Mouse (Mus musculus): ENCODE data around the gene Duoxa2. TPM values are rescaled to one million over a fixed set of nuclear protein-coding genes. Genes with fewer than 3 reads are reported as not detected.

The Duoxa2 gene
- polyA plus RNA-seq, 1 experiment from 2014 or later, result not detected

- ATAC-seq (replicated peaks; ENCODE audit: insufficient number of reproducible peaks, low FRiP score, low TSS enrichment), result no peak
- WGBS (ENCODE audit: insufficient replicate concordance), result 10% methylated on average over 7 of the region's 7 CpGs
- Histone ChIP-seq H3K36me3 (ENCODE audit: control insufficient read depth, insufficient read depth, low read length) (no peaks in the 10 kb centered on the region), H3K27ac (ENCODE audit: low read depth, low read length) (no peak overlapping the region), H3K4me1 (ENCODE audit: control insufficient read depth, insufficient read depth, low read length) (peaks cover 10% of the 10 kb centered on the region), H3K9me3 (replicated peaks; ENCODE audit: control insufficient read depth, low read length) (no peaks in the 10 kb centered on the region), H3K4me2 (no peak overlapping the region), H3K4me3 (ENCODE audit: low read depth, low read length) (no peak overlapping the region), H3K27me3 (ENCODE audit: control insufficient read depth, insufficient read depth, low read length) (peaks cover 83% of the 10 kb centered on the region), H3K9ac (ENCODE audit: low read depth, low read length) (no peak overlapping the region)
Measured at GRCm38 (mm10) chr2:122294916-122295315, 3.8 kb upstream of the Duoxa2 start.

- ATAC-seq (replicated peaks; ENCODE audit: insufficient number of reproducible peaks, low FRiP score, low TSS enrichment), result no peak
- Histone ChIP-seq H3K4me3 (ENCODE audit: low read depth, low read length) (peak overlapping the region; percentile 27), H3K4me1 (ENCODE audit: control insufficient read depth, insufficient read depth, low read length) (peaks cover 18% of the 10 kb centered on the region), H3K27me3 (ENCODE audit: control insufficient read depth, insufficient read depth, low read length) (peaks cover 95% of the 10 kb centered on the region), H3K4me2 (peak overlapping the region; percentile 51), H3K36me3 (ENCODE audit: control insufficient read depth, insufficient read depth, low read length) (no peaks in the 10 kb centered on the region), H3K27ac (ENCODE audit: low read depth, low read length) (no peak overlapping the region), H3K9ac (ENCODE audit: low read depth, low read length) (no peak overlapping the region), H3K9me3 (replicated peaks; ENCODE audit: control insufficient read depth, low read length) (no peaks in the 10 kb centered on the region)
- 2% methylated on average over 35 of the region's 35 CpGs for WGBS (ENCODE audit: insufficient replicate concordance)
Measured at GRCm38 (mm10) chr2:122297271-122298095, 1.2 kb upstream of the Duoxa2 start.

- H3K27me3 ChIP-seq (ENCODE audit: control insufficient read depth, insufficient read depth, low read length), result peaks cover 92% of the 10 kb centered on the region
- no peaks in the 10 kb centered on the region for H3K36me3 ChIP-seq (ENCODE audit: control insufficient read depth, insufficient read depth, low read length)
- H3K27ac ChIP-seq (ENCODE audit: low read depth, low read length), result no peak within 1 kb of the TSS
- no peak for ATAC-seq (replicated peaks; ENCODE audit: insufficient number of reproducible peaks, low FRiP score, low TSS enrichment)
- no peaks in the 10 kb centered on the region for H3K9me3 ChIP-seq (replicated peaks; ENCODE audit: control insufficient read depth, low read length)
- no peak within 1 kb of the TSS for H3K9ac ChIP-seq (ENCODE audit: low read depth, low read length)
- peak within 1 kb of the TSS; percentile 61 for H3K4me2 ChIP-seq
- WGBS (ENCODE audit: insufficient replicate concordance), result 4% methylated on average over 13 of the region's 13 CpGs
- H3K4me3 ChIP-seq (ENCODE audit: low read depth, low read length), result peak within 1 kb of the TSS; percentile 34
- peaks cover 18% of the 10 kb centered on the region for H3K4me1 ChIP-seq (ENCODE audit: control insufficient read depth, insufficient read depth, low read length)
Measured at GRCm38 (mm10) chr2:122298096-122298499, 602 bp upstream of the Duoxa2 start, which contains the start of gene Duox2. Gene Duox2, minus strand, starts transcription at chr2:122298449.

GRCm38 (mm10) chr2:122299911-122300655 lies 1.4 kb downstream of the Duoxa2 start:
- Histone ChIP-seq H3K9ac (ENCODE audit: low read depth, low read length) (no peak overlapping the region), H3K4me1 (ENCODE audit: control insufficient read depth, insufficient read depth, low read length) (peaks cover 18% of the 10 kb centered on the region), H3K4me3 (ENCODE audit: low read depth, low read length) (no peak overlapping the region), H3K4me2 (no peak overlapping the region), H3K36me3 (ENCODE audit: control insufficient read depth, insufficient read depth, low read length) (no peaks in the 10 kb centered on the region), H3K27me3 (ENCODE audit: control insufficient read depth, insufficient read depth, low read length) (peaks cover 92% of the 10 kb centered on the region), H3K9me3 (replicated peaks; ENCODE audit: control insufficient read depth, low read length) (no peaks in the 10 kb centered on the region), H3K27ac (ENCODE audit: low read depth, low read length) (no peak overlapping the region)
- ATAC-seq (replicated peaks; ENCODE audit: insufficient number of reproducible peaks, low FRiP score, low TSS enrichment), result no peak
- WGBS (ENCODE audit: insufficient replicate concordance), result 7% methylated on average over 14 of the region's 14 CpGs

GRCm38 (mm10) chr2:122300656-122301020 lies 1.9 kb downstream of the Duoxa2 start:
- Histone ChIP-seq H3K4me3 (ENCODE audit: low read depth, low read length) (peak overlapping the region; percentile 36), H3K27me3 (ENCODE audit: control insufficient read depth, insufficient read depth, low read length) (peaks cover 92% of the 10 kb centered on the region), H3K36me3 (ENCODE audit: control insufficient read depth, insufficient read depth, low read length) (no peaks in the 10 kb centered on the region), H3K9ac (ENCODE audit: low read depth, low read length) (no peak overlapping the region), H3K27ac (ENCODE audit: low read depth, low read length) (no peak overlapping the region), H3K9me3 (replicated peaks; ENCODE audit: control insufficient read depth, low read length) (no peaks in the 10 kb centered on the region), H3K4me2 (peak overlapping the region; percentile 74; the same call in 1 of the 2 replicates), H3K4me1 (ENCODE audit: control insufficient read depth, insufficient read depth, low read length) (peaks cover 18% of the 10 kb centered on the region)
- whole genome bisulfite sequencing (ENCODE audit: insufficient replicate concordance), result 6% methylated on average over 14 of the region's 14 CpGs
- no peak for ATAC-seq (replicated peaks; ENCODE audit: insufficient number of reproducible peaks, low FRiP score, low TSS enrichment)

GRCm38 (mm10) chr2:122301081-122301920 lies 2.6 kb downstream of the Duoxa2 start:
- H3K27me3 ChIP-seq (ENCODE audit: control insufficient read depth, insufficient read depth, low read length), result peaks cover 90% of the 10 kb centered on the region
- H3K9me3 ChIP-seq (replicated peaks; ENCODE audit: control insufficient read depth, low read length), result no peaks in the 10 kb centered on the region
- H3K4me3 ChIP-seq (ENCODE audit: low read depth, low read length), result peak overlapping the region; percentile 36
- peak overlapping the region; percentile 74 for H3K4me2 ChIP-seq
- no peaks in the 10 kb centered on the region for H3K36me3 ChIP-seq (ENCODE audit: control insufficient read depth, insufficient read depth, low read length)
- H3K27ac ChIP-seq (ENCODE audit: low read depth, low read length), result no peak overlapping the region
- peaks cover 18% of the 10 kb centered on the region for H3K4me1 ChIP-seq (ENCODE audit: control insufficient read depth, insufficient read depth, low read length)
- 2% methylated on average over 48 of the region's 48 CpGs for WGBS (ENCODE audit: insufficient replicate concordance)
- no peak overlapping the region for H3K9ac ChIP-seq (ENCODE audit: low read depth, low read length)
- 0 out of 2 replicates have a peak, but pooled peaks have one; percentile 5 for ATAC-seq (replicated peaks; ENCODE audit: insufficient number of reproducible peaks, low FRiP score, low TSS enrichment)

GRCm38 (mm10) chr2:122301921-122302573 lies 3.3 kb downstream of the Duoxa2 start:
- peaks cover 93% of the 10 kb centered on the region for H3K27me3 ChIP-seq (ENCODE audit: control insufficient read depth, insufficient read depth, low read length)
- no peaks in the 10 kb centered on the region for H3K36me3 ChIP-seq (ENCODE audit: control insufficient read depth, insufficient read depth, low read length)
- no peak for ATAC-seq (replicated peaks; ENCODE audit: insufficient number of reproducible peaks, low FRiP score, low TSS enrichment)
- H3K9ac ChIP-seq (ENCODE audit: low read depth, low read length), result no peak overlapping the region
- peaks cover 18% of the 10 kb centered on the region for H3K4me1 ChIP-seq (ENCODE audit: control insufficient read depth, insufficient read depth, low read length)
- no peak overlapping the region for H3K27ac ChIP-seq (ENCODE audit: low read depth, low read length)
- no peaks in the 10 kb centered on the region for H3K9me3 ChIP-seq (replicated peaks; ENCODE audit: control insufficient read depth, low read length)
- peak overlapping the region; percentile 36 for H3K4me3 ChIP-seq (ENCODE audit: low read depth, low read length)
- peak overlapping the region; percentile 74 for H3K4me2 ChIP-seq
- WGBS (ENCODE audit: insufficient replicate concordance), result 12% methylated on average over 23 of the region's 23 CpGs
